9 mouse cellular contexts compared by ENCODE assay signal in genomic region chr10:70598081-70598515, GRCm38 (mm10). TPM values are rescaled to one million over a fixed set of nuclear protein-coding genes. Genes with fewer than 3 reads are reported as not detected.
DNase-seq lines count a peak whose midpoint lies in the region; ATAC-seq and TF ChIP-seq lines count a peak whose summit lies in the region.
"Had no signal": no experiment of that assay in that cellular context is flagged by ENCODE, and none has a peak within 500 bp of the region (broad histone marks: within the 10 kb centered on the region; RNA-seq: fewer than 3 reads in every experiment).

No protein-coding gene starts in this region.

- H3K9ac ChIP-seq in embryonic facial prominence, embryonic 13.5 days, result peak overlapping the region; percentile 62; the same call in 1 of the 2 replicates
- peak overlapping the region; percentile 99 for H3K9ac ChIP-seq in hindbrain, embryonic 16.5 days (ENCODE audit: low read depth, low read length)
- H3K9ac ChIP-seq in liver, embryonic 16.5 days (ENCODE audit: low read depth, low read length), result no peak overlapping the region
- no peak overlapping the region for H3K9ac ChIP-seq in stomach, embryonic 14.5 days (replicated peaks; ENCODE audit: low read depth, low read length)

- H3K36me3 ChIP-seq in E14TG2a.4 (ENCODE audit: insufficient read depth, low read length), result no peaks in the 10 kb centered on the region
- no peaks in the 10 kb centered on the region for H3K36me3 ChIP-seq in embryonic facial prominence, embryonic 13.5 days
- H3K36me3 ChIP-seq in hindbrain, embryonic 16.5 days (ENCODE audit: control insufficient read depth, insufficient read depth, low read length), result no peaks in the 10 kb centered on the region
- H3K36me3 ChIP-seq in liver, embryonic 16.5 days (ENCODE audit: control insufficient read depth, insufficient read depth), result no peaks in the 10 kb centered on the region
- H3K36me3 ChIP-seq in stomach, embryonic 14.5 days (ENCODE audit: control insufficient read depth, insufficient read depth, low read length), result no peaks in the 10 kb centered on the region
- H3K36me3 ChIP-seq: G1E had no signal

- H3K27ac ChIP-seq in embryonic facial prominence, embryonic 13.5 days, result no peak overlapping the region
- H3K27ac ChIP-seq in hindbrain, embryonic 16.5 days (ENCODE audit: low read depth, low read length), result peak overlapping the region; percentile 98
- H3K27ac ChIP-seq in liver, embryonic 16.5 days (ENCODE audit: low read length), result no peak overlapping the region
- H3K27ac ChIP-seq in stomach, embryonic 14.5 days (ENCODE audit: low read length), result no peak overlapping the region

- peak overlapping the region; percentile 97 for H3K4me3 ChIP-seq in E14TG2a.4 (replicated peaks; ENCODE audit: low read length)
- H3K4me3 ChIP-seq in embryonic facial prominence, embryonic 13.5 days, result peak overlapping the region; percentile 72
- peak overlapping the region; percentile 87 for H3K4me3 ChIP-seq in hindbrain, embryonic 16.5 days (ENCODE audit: low read length)
- no peak overlapping the region for H3K4me3 ChIP-seq in liver, embryonic 16.5 days (ENCODE audit: low read depth, low read length)
- peak overlapping the region; percentile 63 for H3K4me3 ChIP-seq in stomach, embryonic 14.5 days (ENCODE audit: low read depth, low read length)

- H3K9me3 ChIP-seq in E14TG2a.4 (ENCODE audit: low read length), result no peaks in the 10 kb centered on the region
- H3K9me3 ChIP-seq in embryonic facial prominence, embryonic 13.5 days, result no peaks in the 10 kb centered on the region
- H3K9me3 ChIP-seq in hindbrain, embryonic 16.5 days (ENCODE audit: control insufficient read depth, low read length), result no peaks in the 10 kb centered on the region
- H3K9me3 ChIP-seq in liver, embryonic 16.5 days (replicated peaks; ENCODE audit: control insufficient read depth, low read length), result no peaks in the 10 kb centered on the region
- H3K9me3 ChIP-seq in stomach, embryonic 14.5 days (ENCODE audit: control insufficient read depth, low read depth, low read length), result no peaks in the 10 kb centered on the region

- TF ChIP-seq CTCF in E14TG2a.4 (conservative IDR thresholded peaks at IDR 0.05; ENCODE audit: low read length), result no peak

- peaks cover 4% of the 10 kb centered on the region; the same call in 1 of the 2 replicates for H3K27me3 ChIP-seq in E14TG2a.4 (ENCODE audit: insufficient read depth, low read length)
- H3K27me3 ChIP-seq in embryonic facial prominence, embryonic 13.5 days, result peaks cover 38% of the 10 kb centered on the region
- H3K27me3 ChIP-seq in hindbrain, embryonic 16.5 days (replicated peaks; ENCODE audit: control insufficient read depth, insufficient read depth, low read length), result no peaks in the 10 kb centered on the region
- H3K27me3 ChIP-seq in liver, embryonic 16.5 days (ENCODE audit: control insufficient read depth, insufficient read depth, low read depth, low read length), result peaks cover 24% of the 10 kb centered on the region
- peaks cover 12% of the 10 kb centered on the region for H3K27me3 ChIP-seq in stomach, embryonic 14.5 days (ENCODE audit: control insufficient read depth, insufficient read depth, low read length)

- 20% methylated on average over 10 of the region's 10 CpGs for WGBS in embryonic facial prominence, embryonic 13.5 days
- WGBS in hindbrain, embryonic 16.5 days, result 5% methylated on average over 10 of the region's 10 CpGs
- 13% methylated on average over 10 of the region's 10 CpGs for WGBS in liver, embryonic 16.5 days (ENCODE audit: insufficient replicate concordance)
- WGBS in stomach, embryonic 14.5 days, result 22% methylated on average over 10 of the region's 10 CpGs

- peaks cover 36% of the 10 kb centered on the region for H3K4me1 ChIP-seq in E14TG2a.4 (replicated peaks; ENCODE audit: low read depth, low read length)
- H3K4me1 ChIP-seq in embryonic facial prominence, embryonic 13.5 days, result peaks cover 13% of the 10 kb centered on the region
- peaks cover 10% of the 10 kb centered on the region for H3K4me1 ChIP-seq in hindbrain, embryonic 16.5 days (ENCODE audit: control insufficient read depth, insufficient read depth, low read depth, low read length)
- H3K4me1 ChIP-seq in liver, embryonic 16.5 days (ENCODE audit: control insufficient read depth, low read depth, low read length), result no peaks in the 10 kb centered on the region; the same call in 1 of the 2 replicates
- no peaks in the 10 kb centered on the region for H3K4me1 ChIP-seq in stomach, embryonic 14.5 days (ENCODE audit: control insufficient read depth, insufficient read depth, low read length)

- ATAC-seq in embryonic facial prominence, embryonic 13.5 days (ENCODE audit: insufficient number of reproducible peaks, insufficient read depth, low FRiP score, low TSS enrichment, low read depth), result no peak
- ATAC-seq in hindbrain, embryonic 16.5 days, result peak; percentile 21; the same call in 1 of the 2 replicates
- no peak for ATAC-seq in liver, embryonic 16.5 days (ENCODE audit: low read depth)
- ATAC-seq in stomach, embryonic 14.5 days (ENCODE audit: insufficient number of reproducible peaks, insufficient read depth, low FRiP score, low read depth), result no peak

- peak; percentile 8 for DNase-seq in gastrocnemius, adult 18-20 months (ENCODE audit: low spot score)
- no peak for DNase-seq in gastrocnemius, postnatal 4 days (ENCODE audit: low spot score in 2 of 2)
- DNase-seq in MN1 (ENCODE audit: low spot score), result no peak

- peak overlapping the region; percentile 97 for H3K4me2 ChIP-seq in embryonic facial prominence, embryonic 13.5 days
- H3K4me2 ChIP-seq in hindbrain, embryonic 16.5 days (ENCODE audit: low read length), result peak overlapping the region; percentile 78
- H3K4me2 ChIP-seq in liver, embryonic 16.5 days (ENCODE audit: low read depth, low read length), result 0 out of 2 replicates have a peak overlapping the region, but pooled peaks have one; percentile 69
- peak overlapping the region; percentile 97 for H3K4me2 ChIP-seq in stomach, embryonic 14.5 days (replicated peaks; ENCODE audit: low read depth, low read length)

RNA-seq across cellular contexts. Expression of gene Phyhipl, which starts 57.7 kb away (rescaled TPM):
- total RNA-seq in gastrocnemius, adult 18-20 months (2021), result not detected
- total RNA-seq in gastrocnemius, postnatal 4 days (2021), result under 1 TPM; 0.34 to 0.93 TPM
- polyA plus RNA-seq in embryonic facial prominence, embryonic 13.5 days (2015; fragmentation: Nextera tagmentation; extraction: Ambion mirVana), result 4.5 and 5.0 TPM in 2 replicates
- 337 and 365 TPM in 2 replicates for polyA plus RNA-seq in hindbrain, embryonic 16.5 days (2015; fragmentation: Nextera tagmentation; extraction: Ambion mirVana)
- polyA plus RNA-seq in liver, embryonic 16.5 days (2015; fragmentation: Nextera tagmentation; extraction: Ambion mirVana), result 0.07 and 0.09 TPM in 2 replicates
- polyA plus RNA-seq in stomach, embryonic 14.5 days (2014; fragmentation: Nextera tagmentation; extraction: Ambion mirVana), result 4.5 and 5.1 TPM in 2 replicates
- polyA plus RNA-seq: G1E had no signal

Comparison
In these comparisons a context has a peak if more than half of its experiments do, and no peak if none do; other contexts are left out.
1. H3K9ac ChIP-seq: peak in embryonic facial prominence, embryonic 13.5 days (single experiment) and hindbrain, embryonic 16.5 days (single experiment); none in liver, embryonic 16.5 days (single experiment) and stomach, embryonic 14.5 days (single experiment).
2. RNA of gene Phyhipl, which starts 57.7 kb away (polyA plus RNA-seq): 337 to 365 TPM in hindbrain, embryonic 16.5 days; 4.5 to 5.1 TPM in stomach, embryonic 14.5 days, 4.5 to 5.0 TPM in embryonic facial prominence, embryonic 13.5 days and 0.07 to 0.09 TPM in liver, embryonic 16.5 days; every median in the first group is over 10 times any median in the second.
3. Peak in every context shown above with its lines, with median percentiles within 50 percentile points of each other: H3K4me2 ChIP-seq.